Mouse (Mus musculus) 416B (cell line): ENCODE data around the gene Gm20538.

Source experiments
- DNase-seq: peaks from one replicate; pipeline ENCODE4 v3.0.0; 2011; ENCODE audit warnings: low read depth

The Gm20538 gene

GRCm38 (mm10) chr19:44552731-44553130 lies at the start of gene Gm20538:
Gene Gm20538 (minus strand): TSS chr19:44552831.
- DNase-seq, result no peak

- peak; percentile 26 for DNase-seq
Observed at GRCm38 (mm10) chr19:44594180-44594579, 41.5 kb upstream of the Gm20538 start.

GRCm38 (mm10) chr19:44591638-44592037 lies 39.0 kb upstream of the Gm20538 start:
- DNase-seq, result no peak

- no peak for DNase-seq
Observed at GRCm38 (mm10) chr19:44590992-44591391, 38.4 kb upstream of the Gm20538 start.

GRCm38 (mm10) chr19:44589591-44590223 lies 37.1 kb upstream of the Gm20538 start:
- no peak for DNase-seq

GRCm38 (mm10) chr19:44588036-44588435 lies 35.4 kb upstream of the Gm20538 start:
- no peak for DNase-seq

- peak; percentile 83 for DNase-seq
Observed at GRCm38 (mm10) chr19:44582638-44583309, 30.1 kb upstream of the Gm20538 start.

- DNase-seq, result no peak
Observed at GRCm38 (mm10) chr19:44582103-44582502, 29.5 kb upstream of the Gm20538 start.

GRCm38 (mm10) chr19:44578038-44578437 lies 25.4 kb upstream of the Gm20538 start:
- peak; percentile 81 for DNase-seq

GRCm38 (mm10) chr19:44576275-44576674 lies 23.6 kb upstream of the Gm20538 start:
- DNase-seq, result no peak

GRCm38 (mm10) chr19:44567763-44568162 lies 15.1 kb upstream of the Gm20538 start:
- DNase-seq, result no peak

GRCm38 (mm10) chr19:44564006-44564405 lies 11.4 kb upstream of the Gm20538 start:
- no peak for DNase-seq

- DNase-seq, result peak; percentile 98
Observed at GRCm38 (mm10) chr19:44562652-44563206, 10.1 kb upstream of the Gm20538 start, which contains the start of gene Hif1an. Gene Hif1an (plus strand): TSS chr19:44562850.

GRCm38 (mm10) chr19:44554861-44555590 lies 2.4 kb upstream of the Gm20538 start, which contains the start of gene Ndufb8:
Gene Ndufb8 (minus strand): TSS chr19:44555440.
- peak; percentile 90 for DNase-seq

- peak; percentile 24 for DNase-seq
Observed at GRCm38 (mm10) chr19:44554490-44554860, 1.8 kb upstream of the Gm20538 start.

GRCm38 (mm10) chr19:44553286-44553685 lies 655 bp upstream of the Gm20538 start:
- no peak for DNase-seq

GRCm38 (mm10) chr19:44545321-44546041 lies 7.2 kb downstream of the Gm20538 start, which contains the start of gene Sec31b:
Gene Sec31b (minus strand): TSS chr19:44545864.
- DNase-seq, result no peak

- peak; percentile 61 for DNase-seq
Observed at GRCm38 (mm10) chr19:44544775-44545174, 7.9 kb downstream of the Gm20538 start.

GRCm38 (mm10) chr19:44544372-44544771 lies 8.3 kb downstream of the Gm20538 start:
- no peak for DNase-seq

- no peak for DNase-seq
Observed at GRCm38 (mm10) chr19:44542694-44543178, 9.9 kb downstream of the Gm20538 start.

GRCm38 (mm10) chr19:44537416-44537815 lies 15.2 kb downstream of the Gm20538 start:
- no peak for DNase-seq

- no peak for DNase-seq
Observed at GRCm38 (mm10) chr19:44535376-44535775, 17.3 kb downstream of the Gm20538 start.
